Mouse (Mus musculus) urinary bladder, postnatal 4 days (tissue): Measurements from ENCODE around the gene Hecw2.

Experiments
- DNase-seq, 2 experiments: peaks; one replicate each; pipeline ENCODE4 v3.0.0; 2021 to 2022; ENCODE audit warnings: low spot score in 2 of 2

Hecw2 gene

GRCm38 (mm10) chr1:53894299-53894698 is 300.7 kb downstream of the Hecw2 start:
- DNase-seq: no peak

- no peak for DNase-seq
Measured at GRCm38 (mm10) chr1:53890380-53890779, 304.6 kb downstream of the Hecw2 start.

GRCm38 (mm10) chr1:53889806-53890205 is 305.2 kb downstream of the Hecw2 start:
- no peak for DNase-seq

GRCm38 (mm10) chr1:53882480-53882879 is 312.5 kb downstream of the Hecw2 start:
- no peak for DNase-seq

GRCm38 (mm10) chr1:53875919-53876318 is 319.0 kb downstream of the Hecw2 start:
- no peak for DNase-seq

- no peak for DNase-seq
Measured at GRCm38 (mm10) chr1:53867316-53867715, 327.7 kb downstream of the Hecw2 start.

- DNase-seq: no peak
Measured at GRCm38 (mm10) chr1:53866374-53866902, 328.5 kb downstream of the Hecw2 start.

GRCm38 (mm10) chr1:53864046-53864445 is 330.9 kb downstream of the Hecw2 start:
- DNase-seq: no peak

GRCm38 (mm10) chr1:53860611-53861010 is 334.4 kb downstream of the Hecw2 start:
- no peak for DNase-seq

- no peak for DNase-seq
Measured at GRCm38 (mm10) chr1:53859175-53859574, 335.8 kb downstream of the Hecw2 start.

- DNase-seq: no peak
Measured at GRCm38 (mm10) chr1:53856501-53857103, 338.4 kb downstream of the Hecw2 start.

- no peak for DNase-seq
Measured at GRCm38 (mm10) chr1:53855732-53856131, 339.2 kb downstream of the Hecw2 start.

GRCm38 (mm10) chr1:53852086-53852610 is 342.8 kb downstream of the Hecw2 start:
- DNase-seq: no peak

GRCm38 (mm10) chr1:53851334-53851733 is 343.6 kb downstream of the Hecw2 start:
- no peak for DNase-seq

- DNase-seq: no peak
Measured at GRCm38 (mm10) chr1:53850891-53851290, 344.1 kb downstream of the Hecw2 start.

GRCm38 (mm10) chr1:53846665-53847237 is 348.2 kb downstream of the Hecw2 start:
- DNase-seq: no peak

GRCm38 (mm10) chr1:53845854-53846253 is 349.1 kb downstream of the Hecw2 start:
- DNase-seq: no peak

- no peak for DNase-seq
Measured at GRCm38 (mm10) chr1:53844914-53845612, 349.9 kb downstream of the Hecw2 start.

GRCm38 (mm10) chr1:53844122-53844913 is 350.6 kb downstream of the Hecw2 start:
- no peak for DNase-seq

- DNase-seq: no peak
Measured at GRCm38 (mm10) chr1:53843051-53843450, 351.9 kb downstream of the Hecw2 start.

GRCm38 (mm10) chr1:53841080-53841479 is 353.9 kb downstream of the Hecw2 start:
- no peak for DNase-seq

GRCm38 (mm10) chr1:53839392-53839791 is 355.6 kb downstream of the Hecw2 start:
- no peak for DNase-seq
